Mouse (Mus musculus) brain, embryonic 18.5 days (tissue): ENCODE data around the gene Afg1l.
A peak's percentile ranks its signal among the peaks of the same experiment; 100 is the strongest.

Experiments
- DNase-seq: peaks from one replicate; pipeline ENCODE4 v3.0.0-alpha.2; 2012; ENCODE audit warnings: low read depth, low spot score

The Afg1l gene

GRCm38 (mm10) chr10:42477550-42478340, 620 bp downstream of the Afg1l start:
- no peak for DNase-seq

GRCm38 (mm10) chr10:42476774-42477475, 1.4 kb downstream of the Afg1l start:
- DNase-seq, result no peak

- DNase-seq, result no peak
These were observed 3.3 kb downstream of the Afg1l start for GRCm38 (mm10) chr10:42474946-42475514.

- no peak for DNase-seq
These were observed 13.6 kb downstream of the Afg1l start for GRCm38 (mm10) chr10:42464805-42465204.

- DNase-seq, result no peak
These were observed 14.1 kb downstream of the Afg1l start for GRCm38 (mm10) chr10:42464224-42464623.

GRCm38 (mm10) chr10:42457557-42458191, 20.7 kb downstream of the Afg1l start:
- no peak for DNase-seq

GRCm38 (mm10) chr10:42455981-42456380, 22.4 kb downstream of the Afg1l start:
- no peak for DNase-seq

- no peak for DNase-seq
These were observed 23.7 kb downstream of the Afg1l start for GRCm38 (mm10) chr10:42454690-42455089.

- no peak for DNase-seq
These were observed 24.1 kb downstream of the Afg1l start for GRCm38 (mm10) chr10:42454266-42454665.

- DNase-seq, result no peak
These were observed 28.7 kb downstream of the Afg1l start for GRCm38 (mm10) chr10:42449672-42450071.

GRCm38 (mm10) chr10:42448371-42448770, 30.0 kb downstream of the Afg1l start:
- DNase-seq, result no peak

GRCm38 (mm10) chr10:42446145-42446544, 32.2 kb downstream of the Afg1l start:
- no peak for DNase-seq

GRCm38 (mm10) chr10:42436842-42437805, 41.2 kb downstream of the Afg1l start:
- no peak for DNase-seq

- no peak for DNase-seq
These were observed 60.7 kb downstream of the Afg1l start for GRCm38 (mm10) chr10:42417530-42418174.

- DNase-seq, result no peak
These were observed 62.4 kb downstream of the Afg1l start for GRCm38 (mm10) chr10:42415821-42416470.

- peak; percentile 32 for DNase-seq
These were observed 67.4 kb downstream of the Afg1l start for GRCm38 (mm10) chr10:42410748-42411537.

GRCm38 (mm10) chr10:42390436-42390835, 87.9 kb downstream of the Afg1l start:
- DNase-seq, result no peak

- DNase-seq, result no peak
These were observed 90.2 kb downstream of the Afg1l start for GRCm38 (mm10) chr10:42388181-42388580.
